Mouse (Mus musculus) kidney, postnatal 10 days (tissue): ENCODE measurements at regions not wholly inside any gene's neighbourhood (a gene's known extent, or its start where the extent isn't known, plus 50 kb on each side); places are given as distances from the start of the nearest gene placed in this dataset.
A peak's percentile ranks its signal among the peaks of the same experiment; 100 is the strongest.

Source experiments
- DNase-seq: peaks from one replicate; pipeline ENCODE4 v3.0.0; 2021; ENCODE audit warnings: mixed read lengths

GRCm38 (mm10) chr19:32881443-32881842 is 124.1 kb downstream of the Pten start:
- no peak for DNase-seq

- DNase-seq, result no peak
Observed at GRCm38 (mm10) chr19:32884279-32884678, 127.0 kb downstream of the Pten start.

- no peak for DNase-seq
Observed at GRCm38 (mm10) chr19:32885481-32886131, 128.3 kb downstream of the Pten start.

DNA sequence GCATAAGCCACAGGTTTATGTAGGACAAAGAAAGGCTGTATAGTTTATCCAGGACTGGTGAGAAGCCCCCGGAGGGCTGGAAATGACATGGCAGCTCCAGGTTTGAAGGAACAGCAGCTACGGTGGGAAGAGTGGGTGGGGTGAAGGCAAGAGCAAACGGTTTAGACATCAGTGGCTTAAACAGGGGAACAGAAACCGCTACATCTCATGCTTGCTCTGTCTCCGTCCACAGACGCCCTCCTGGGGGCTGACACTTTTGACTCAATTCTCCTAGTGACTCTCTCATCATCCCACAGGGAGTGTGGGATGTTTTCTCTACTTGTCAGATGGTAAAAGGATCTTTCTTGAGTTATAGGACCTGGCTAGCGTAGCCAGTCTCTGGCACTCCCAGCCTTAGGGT is 129.9 kb downstream of the Pten start:
- DNase-seq, result no peak

DNA sequence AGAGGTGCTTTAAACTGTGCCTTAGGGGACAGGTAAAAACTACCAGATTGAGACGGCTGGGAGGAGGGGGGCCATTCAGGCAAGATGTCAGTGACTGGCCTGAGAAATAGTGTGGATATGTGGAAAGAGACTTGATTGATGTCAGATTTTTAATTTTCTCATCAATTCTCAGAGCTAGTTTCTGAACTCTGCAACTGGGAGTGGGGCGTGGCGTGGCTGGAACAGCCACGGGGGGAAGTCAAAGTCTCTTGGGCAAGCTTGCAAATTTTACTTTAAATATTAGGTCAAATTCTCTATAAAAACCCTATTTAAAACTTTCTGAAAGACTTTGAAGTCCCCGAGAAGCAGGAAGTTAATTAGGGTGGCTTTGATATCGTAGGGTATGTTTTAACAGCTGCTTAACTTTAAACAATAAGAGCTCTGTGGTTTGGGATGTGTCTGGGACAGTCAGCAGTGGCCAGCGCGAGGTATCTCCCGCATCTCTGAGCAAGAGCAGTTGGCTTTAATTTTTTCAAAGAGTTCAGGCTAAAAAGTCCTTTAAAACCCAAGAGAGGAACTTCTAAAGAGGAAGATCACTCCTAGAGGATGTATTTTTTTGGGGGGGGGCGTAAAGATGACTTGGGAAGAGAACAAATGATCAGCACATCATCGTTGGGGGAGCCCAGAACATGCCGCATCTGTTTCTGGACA is 131.5 kb downstream of the Pten start:
- peak; percentile 30 for DNase-seq

DNA sequence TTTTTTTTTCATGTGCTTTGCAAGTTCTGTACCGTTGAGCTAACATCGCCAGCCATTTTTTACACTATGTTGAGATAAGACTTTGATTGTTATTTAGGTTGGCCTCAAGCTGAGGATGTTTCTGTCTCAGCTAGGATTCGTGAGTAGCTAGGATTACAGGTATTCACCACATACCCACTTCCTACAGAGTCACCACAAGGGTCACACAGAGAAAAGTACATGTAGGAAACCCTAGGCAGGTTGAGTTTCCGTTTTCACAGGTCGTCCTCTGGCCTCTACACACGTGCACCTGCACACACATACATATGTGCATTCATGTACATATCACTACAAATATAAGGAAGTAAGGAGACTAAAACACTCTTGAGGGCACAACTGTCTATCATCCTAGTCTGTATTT is 133.5 kb downstream of the Pten start:
- no peak for DNase-seq

DNA sequence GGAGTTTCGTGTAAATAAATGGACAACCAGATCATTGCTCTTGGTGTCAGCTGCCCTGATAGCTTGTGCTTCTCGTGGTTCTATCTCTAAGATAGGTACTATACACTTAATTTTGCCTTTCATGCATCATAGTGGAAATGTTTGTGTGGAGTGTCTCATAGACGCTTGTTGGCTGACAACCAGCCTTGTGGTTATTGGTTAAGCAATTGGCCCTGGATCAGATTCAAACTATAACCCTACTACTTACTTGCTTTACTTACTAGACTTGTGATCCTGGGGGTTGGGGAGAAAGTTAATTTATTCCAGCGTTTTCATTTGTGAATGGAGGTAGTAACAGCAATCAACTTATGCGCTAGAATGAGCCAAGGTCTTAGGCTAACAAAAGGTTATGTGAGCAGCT is 135.2 kb downstream of the Pten start:
- no peak for DNase-seq

GRCm38 (mm10) chr19:32903454-32904108 is 146.3 kb downstream of the Pten start:
- peak; percentile 25 for DNase-seq

DNA sequence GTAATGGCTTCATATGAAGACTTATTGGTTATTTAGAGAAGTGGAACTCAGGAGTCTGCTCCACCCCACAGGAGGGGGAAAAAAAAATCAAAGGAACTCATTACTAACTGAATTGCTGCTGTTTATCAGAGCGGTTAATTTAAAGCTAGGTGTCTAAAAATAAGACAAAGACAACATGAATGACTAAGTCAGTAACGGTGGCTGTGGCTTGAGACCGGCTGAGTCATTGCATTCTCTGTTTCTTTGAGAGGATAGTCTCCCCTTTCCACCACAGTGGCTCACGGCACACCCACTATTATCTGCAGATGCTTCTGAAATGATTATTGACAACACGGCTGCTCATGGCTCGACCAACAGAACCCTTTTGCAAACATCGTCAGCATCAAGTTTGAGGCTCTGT is 147.2 kb downstream of the Pten start:
- DNase-seq, result no peak

DNA sequence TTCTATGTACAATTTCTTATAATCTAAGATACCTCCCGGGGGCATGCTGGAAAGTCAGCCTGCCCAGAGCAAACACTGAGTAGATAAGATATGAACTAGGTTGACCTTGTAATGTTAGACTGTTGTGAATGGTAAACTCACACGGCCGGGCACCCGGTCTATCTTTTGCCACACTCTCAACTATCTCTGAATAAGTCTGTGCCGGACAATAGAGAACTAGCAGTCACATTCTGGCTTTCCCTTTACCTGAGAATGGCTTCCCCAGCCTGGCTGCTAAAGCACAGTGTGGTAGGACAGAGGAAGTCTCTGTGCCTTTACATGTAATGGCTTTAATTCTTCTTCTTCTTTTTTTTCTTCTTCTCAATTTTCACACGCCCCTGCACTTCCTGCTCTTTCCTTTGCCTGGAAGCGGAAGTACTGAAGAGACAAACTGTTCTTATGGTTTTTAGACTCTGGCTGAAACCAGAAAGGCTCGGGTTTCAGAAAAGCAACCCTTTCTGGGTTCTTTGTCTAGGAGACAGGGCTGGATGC is 148.7 kb downstream of the Pten start:
- no peak for DNase-seq

DNA sequence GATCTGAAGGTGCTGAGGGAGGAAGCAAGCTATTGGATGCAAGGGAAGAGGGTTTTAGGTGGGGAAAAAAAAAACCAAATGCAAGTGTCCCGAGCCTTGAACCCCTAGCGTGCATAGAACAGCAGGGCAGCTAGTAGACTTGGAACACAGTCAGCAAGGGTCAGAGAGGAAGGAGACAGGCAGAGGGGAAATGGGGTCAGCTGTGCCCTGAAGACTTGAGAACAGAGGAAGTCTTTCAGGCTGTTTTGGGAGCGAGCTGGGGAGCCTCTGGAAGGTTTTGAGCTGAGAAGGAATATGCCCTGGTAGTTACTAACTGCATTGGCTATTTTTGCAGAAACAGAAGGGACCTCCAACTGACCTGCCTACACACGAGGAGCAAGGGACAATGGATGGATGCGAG is 149.5 kb downstream of the Pten start:
- no peak for DNase-seq

GRCm38 (mm10) chr19:32910050-32910462 is 152.8 kb downstream of the Pten start:
- no peak for DNase-seq

GRCm38 (mm10) chr19:32912323-32912722 is 155.0 kb downstream of the Pten start:
- DNase-seq, result no peak

- DNase-seq, result no peak
Observed at GRCm38 (mm10) chr19:32916507-32917280, 159.4 kb downstream of the Pten start.

DNA sequence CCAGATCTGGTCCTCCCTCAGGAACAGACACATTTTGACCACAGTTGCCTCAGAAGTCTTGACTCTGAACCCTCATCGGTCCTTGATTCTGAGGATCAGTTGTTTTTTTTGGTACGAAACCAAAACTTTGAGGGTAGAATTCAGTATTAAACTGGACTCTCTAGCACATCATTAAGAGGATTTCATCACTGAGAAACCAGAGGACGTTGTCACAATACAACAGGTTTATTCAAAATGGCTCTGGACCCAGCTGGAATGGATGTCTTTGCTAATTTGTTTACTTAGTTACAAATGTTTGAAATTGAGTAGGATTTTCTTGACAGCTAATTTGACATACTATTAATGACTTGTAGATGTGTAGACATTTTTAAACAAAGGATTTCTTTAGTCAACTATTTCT is 163.7 kb downstream of the Pten start:
- DNase-seq, result no peak

DNA sequence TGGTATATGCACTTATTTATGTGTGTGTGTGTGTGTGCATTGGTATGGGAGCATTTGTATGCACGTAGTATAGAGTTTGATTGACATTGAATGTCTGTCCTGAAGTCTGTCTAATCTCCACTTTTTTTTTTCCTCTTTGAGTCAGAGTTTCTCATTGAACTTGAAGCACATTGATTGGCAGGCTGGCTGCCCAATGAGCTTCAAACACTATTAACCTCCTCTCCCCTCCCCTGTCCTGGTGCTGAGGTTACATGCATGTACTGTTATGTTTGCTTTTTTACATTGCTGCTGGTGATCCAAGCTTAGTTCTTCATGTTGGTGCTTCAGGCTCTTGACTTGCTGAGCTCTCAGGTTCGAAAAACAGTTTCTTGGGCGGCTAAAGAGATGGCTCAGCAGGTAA is 166.6 kb downstream of the Pten start:
- no peak for DNase-seq

DNA sequence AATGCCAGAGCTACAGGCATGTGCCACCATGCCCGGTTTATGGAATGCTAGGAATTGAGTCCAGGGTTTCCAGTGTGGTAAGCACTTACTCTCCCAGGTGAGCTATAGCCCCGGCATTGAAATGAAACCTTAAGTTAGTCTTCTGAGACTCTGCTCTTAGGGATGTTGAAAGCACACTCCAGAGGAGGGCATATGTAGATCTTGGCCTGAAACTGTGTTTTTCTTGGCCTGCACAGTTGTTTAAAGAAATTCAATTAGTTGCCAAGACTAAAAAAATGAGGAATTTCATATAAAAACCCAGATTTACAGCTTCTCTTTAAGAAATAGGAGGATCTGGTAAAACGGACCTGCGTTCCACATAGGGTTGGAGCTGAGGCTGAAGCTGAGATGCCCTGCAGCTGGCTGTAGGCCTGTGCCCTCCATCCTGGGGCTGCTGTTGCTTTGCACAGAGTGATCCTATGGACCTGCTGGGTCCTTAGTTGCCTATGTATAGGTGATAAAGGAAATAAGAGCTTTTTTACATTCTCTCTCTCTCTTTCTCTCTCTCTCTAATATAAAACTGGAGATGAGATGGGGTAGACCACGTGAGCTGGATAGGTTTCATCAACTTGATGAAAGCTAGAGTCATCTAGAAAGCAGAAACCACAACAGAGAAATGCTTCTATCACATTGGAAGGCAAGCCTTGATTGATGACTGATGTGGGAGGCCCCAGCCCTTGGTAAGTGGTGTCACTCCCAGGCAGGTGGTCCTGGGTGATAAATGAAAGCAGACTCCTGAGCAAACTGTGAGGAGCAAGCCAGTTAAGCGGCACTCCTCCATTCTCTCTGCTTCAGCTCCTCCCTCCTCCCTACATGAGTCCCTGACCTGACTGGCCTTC is 168.6 kb downstream of the Pten start:
- DNase-seq, result no peak

GRCm38 (mm10) chr19:32926571-32926970 is 169.3 kb downstream of the Pten start:
- DNase-seq, result no peak

- DNase-seq, result no peak
Observed at GRCm38 (mm10) chr19:32933676-32934075, 176.4 kb downstream of the Pten start.

GRCm38 (mm10) chr19:32935638-32936037 is 178.3 kb downstream of the Pten start:
- DNase-seq, result no peak

GRCm38 (mm10) chr19:32937591-32937990 is 180.3 kb downstream of the Pten start:
- no peak for DNase-seq

DNA sequence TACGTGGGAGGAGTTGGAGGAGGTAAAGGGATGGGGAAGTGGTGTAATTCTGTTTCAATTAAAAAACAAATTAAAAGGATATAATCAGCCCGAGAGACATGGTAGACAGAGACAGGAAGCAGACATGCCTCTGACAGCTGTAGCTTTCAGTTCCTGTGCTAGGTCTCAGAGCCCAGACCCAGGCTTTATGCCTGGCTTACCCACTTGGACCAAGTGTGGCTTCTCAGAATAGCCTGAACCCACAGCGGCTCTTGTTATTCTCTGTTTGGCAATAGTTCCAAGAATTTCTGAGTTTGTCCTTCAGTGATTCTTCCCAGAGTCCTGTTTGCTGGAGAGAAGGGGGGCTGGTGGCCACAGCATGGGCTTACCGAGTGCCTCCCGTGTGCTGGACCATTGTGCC is 182.4 kb downstream of the Pten start:
- DNase-seq, result no peak
